25 mouse cellular contexts compared by ENCODE assay signal in the genomic region with DNA sequence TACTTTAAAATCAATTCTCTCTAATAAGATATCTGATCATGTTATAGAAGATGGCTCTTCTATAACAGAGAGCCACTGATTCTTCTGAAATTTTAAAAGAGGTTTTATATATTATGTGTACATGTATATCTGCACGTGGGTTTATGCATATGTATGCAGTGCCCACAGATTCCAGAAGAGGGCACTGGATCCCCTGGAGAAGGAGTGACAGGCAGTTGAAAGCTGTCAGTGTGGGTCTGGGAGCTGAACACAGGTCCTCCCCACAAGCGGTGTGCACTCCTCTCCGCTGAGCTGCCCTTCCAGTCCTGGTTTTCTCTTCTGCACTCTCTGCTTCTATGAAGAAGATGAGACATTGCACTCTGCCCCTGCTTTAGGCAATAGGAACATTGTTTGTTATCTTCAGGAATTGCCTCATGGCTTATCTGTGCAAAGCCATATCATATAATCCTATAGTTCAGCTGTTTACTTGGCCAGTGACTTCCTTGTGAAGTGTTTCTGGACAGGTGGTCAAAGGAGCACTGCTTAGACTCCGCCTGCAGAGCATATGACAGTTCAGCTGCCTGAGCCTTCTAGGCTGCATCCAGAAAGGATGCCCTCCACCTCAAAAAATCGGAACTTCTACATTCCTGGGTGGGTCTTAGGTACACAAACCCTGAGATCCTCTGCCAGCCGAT.
DNase-seq lines count a peak whose midpoint lies in the region; ATAC-seq and TF ChIP-seq lines count a peak whose summit lies in the region.
"Had no signal": no experiment of that assay in that cellular context is flagged by ENCODE, and none has a peak within 500 bp of the region (broad histone marks: within the 10 kb centered on the region; RNA-seq: fewer than 3 reads in every experiment).

No protein-coding gene starts in this region.

- H3K4me3 ChIP-seq in liver, embryonic 14.5 days (ENCODE audit: insufficient read depth in 1 of 2, low read depth in 2 of 2, low read length in 2 of 2), result no peak overlapping the region
- no peak overlapping the region for H3K4me3 ChIP-seq in liver, embryonic 11.5 days (ENCODE audit: low read depth, low read length)
- no peak overlapping the region for H3K4me3 ChIP-seq in MEL (ENCODE audit: control insufficient read depth in 1 of 2, insufficient read depth in 1 of 2, low read depth in 2 of 2, low read length in 2 of 2)
- H3K4me3 ChIP-seq in stomach, embryonic 15.5 days (replicated peaks), result no peak overlapping the region
- H3K4me3 ChIP-seq: embryonic facial prominence, embryonic 12.5 days; erythroblast, embryonic 14.5 days; left cerebral cortex, adult 2 months; liver, embryonic 13.5 days; megakaryocyte, embryonic 14.5 days; midbrain, embryonic 15.5 days; neural tube, embryonic 15.5 days had no signal

- 80% methylated on average over 6 of the region's 6 CpGs for WGBS in liver, embryonic 14.5 days (ENCODE audit: insufficient replicate concordance)
- 85% methylated on average over 6 of the region's 6 CpGs for WGBS in liver, embryonic 11.5 days
- WGBS in stomach, embryonic 15.5 days, result 87% methylated on average over 6 of the region's 6 CpGs

- H3K79me2 ChIP-seq in MEL (ENCODE audit: control insufficient read depth, insufficient read depth, low read length, poor library complexity), result no peaks in the 10 kb centered on the region

- TF ChIP-seq EP300 in liver, embryonic 14.5 days (IDR thresholded peaks at IDR 0.05; ENCODE audit: low read depth), result no peak
- no peak for TF ChIP-seq EP300 in MEL (IDR thresholded peaks at IDR 0.05; ENCODE audit: low read depth in 1 of 2, low read length in 2 of 2)

- no peaks in the 10 kb centered on the region for H3K27me3 ChIP-seq in liver, embryonic 14.5 days (ENCODE audit: control insufficient read depth, insufficient read depth, low read length)
- H3K27me3 ChIP-seq in liver, embryonic 11.5 days (replicated peaks; ENCODE audit: control insufficient read depth, insufficient read depth, low read length), result no peaks in the 10 kb centered on the region
- no peaks in the 10 kb centered on the region for H3K27me3 ChIP-seq in MEL (ENCODE audit: control insufficient read depth in 1 of 2, insufficient read depth in 2 of 2, low read length in 2 of 2)
- no peaks in the 10 kb centered on the region for H3K27me3 ChIP-seq in stomach, embryonic 15.5 days (replicated peaks)
- H3K27me3 ChIP-seq: embryonic facial prominence, embryonic 12.5 days; liver, embryonic 13.5 days; megakaryocyte, embryonic 14.5 days; midbrain, embryonic 15.5 days; neural tube, embryonic 15.5 days had no signal

- no peaks in the 10 kb centered on the region for H3K4me1 ChIP-seq in liver, embryonic 14.5 days (replicated peaks; ENCODE audit: control insufficient read depth in 2 of 2, insufficient read depth in 2 of 2, low read length in 1 of 2)
- H3K4me1 ChIP-seq in liver, embryonic 11.5 days (replicated peaks; ENCODE audit: control insufficient read depth, insufficient read depth, low read length), result no peaks in the 10 kb centered on the region
- H3K4me1 ChIP-seq in MEL (ENCODE audit: control insufficient read depth in 1 of 2, insufficient read depth in 2 of 2, low read length in 2 of 2), result no peaks in the 10 kb centered on the region
- 0 out of 2 replicates have a peak, but pooled peaks cover 9% of the 10 kb centered on the region for H3K4me1 ChIP-seq in stomach, embryonic 15.5 days
- H3K4me1 ChIP-seq: liver, embryonic 13.5 days; megakaryocyte, embryonic 14.5 days; midbrain, embryonic 15.5 days; neural tube, embryonic 15.5 days had no signal

- peak; percentile 28; the same call in 1 of the 2 replicates for TF ChIP-seq CTCF in liver, embryonic 14.5 days (IDR thresholded peaks at IDR 0.05; ENCODE audit: low read depth)
- peak in 1 of 3 experiments; percentile 26; a peak in 2 of 6 replicates for TF ChIP-seq CTCF in MEL (IDR thresholded peaks at IDR 0.05 in 2 of 3, conservative IDR thresholded peaks at IDR 0.05 in 1 of 3; ENCODE audit: control insufficient read depth in 1 of 3, insufficient read depth in 1 of 3, low read depth in 2 of 3, low read length in 3 of 3, poor library complexity in 1 of 3, severe bottlenecking in 1 of 3)

- TF ChIP-seq POLR2A in MEL (IDR thresholded peaks at IDR 0.05; ENCODE audit: control insufficient read depth in 1 of 2, insufficient read depth in 1 of 2, low read depth in 1 of 2, low read length in 2 of 2, poor library complexity in 1 of 2), result no peak

- no peak overlapping the region for H3K27ac ChIP-seq in liver, embryonic 14.5 days
- no peak overlapping the region for H3K27ac ChIP-seq in liver, embryonic 11.5 days (ENCODE audit: low read depth, low read length)
- H3K27ac ChIP-seq in MEL (ENCODE audit: control insufficient read depth, low read depth, low read length), result no peak overlapping the region
- H3K27ac ChIP-seq in stomach, embryonic 15.5 days, result peak overlapping the region; percentile 26; the same call in 1 of the 2 replicates
- H3K27ac ChIP-seq: embryonic facial prominence, embryonic 12.5 days; hindbrain, embryonic 14.5 days; left cerebral cortex, adult 2 months; liver, embryonic 13.5 days; midbrain, embryonic 15.5 days; neural tube, embryonic 15.5 days had no signal

- DNase-seq in liver, embryonic 14.5 days (ENCODE audit: low read depth in 3 of 3, low spot score in 3 of 3), result no peak
- DNase-seq in liver, embryonic 11.5 days (ENCODE audit: low spot score), result no peak
- DNase-seq in MEL (ENCODE audit: low read depth, low spot score) (peak; percentile 12), ZHBTc4 (ENCODE audit: low read depth, low spot score) (peak; percentile 32)
- no peak for DNase-seq in right cerebral cortex, postnatal 36 days (ENCODE audit: low spot score in 2 of 2)
- DNase-seq: adrenal gland, postnatal 36 days; cerebellum, adult 8-10 months; heart, postnatal 10 days; kidney, adult 11 months; kidney, postnatal 10 days; liver, embryonic 13.5 days; lung, postnatal 14 days; right cerebral cortex, postnatal 25 days; thymus, postnatal 36 days had no signal

- H3K9ac ChIP-seq in liver, embryonic 14.5 days (replicated peaks), result no peak overlapping the region
- H3K9ac ChIP-seq in liver, embryonic 11.5 days (ENCODE audit: low read depth, low read length), result no peak overlapping the region
- no peak overlapping the region for H3K9ac ChIP-seq in MEL (ENCODE audit: control insufficient read depth, low read depth, low read length, poor library complexity, severe bottlenecking)
- H3K9ac ChIP-seq in stomach, embryonic 15.5 days, result no peak overlapping the region
- H3K9ac ChIP-seq: embryonic facial prominence, embryonic 12.5 days; hindbrain, embryonic 14.5 days; liver, embryonic 13.5 days; midbrain, embryonic 15.5 days; neural tube, embryonic 15.5 days had no signal

- TF ChIP-seq RAD21 in MEL (IDR thresholded peaks at IDR 0.05; ENCODE audit: low read depth, low read length), result peak; percentile 6

- no peaks in the 10 kb centered on the region; the same call in 1 of the 2 replicates for H3K9me3 ChIP-seq in liver, embryonic 14.5 days (ENCODE audit: control insufficient read depth, low read length)
- H3K9me3 ChIP-seq in liver, embryonic 11.5 days (ENCODE audit: control insufficient read depth, low read length), result 0 out of 2 replicates have a peak, but pooled peaks cover 3% of the 10 kb centered on the region
- no peaks in the 10 kb centered on the region for H3K9me3 ChIP-seq in MEL (replicated peaks; ENCODE audit: insufficient read depth, low read length)
- H3K9me3 ChIP-seq in stomach, embryonic 15.5 days, result no peaks in the 10 kb centered on the region
- H3K9me3 ChIP-seq: midbrain, embryonic 15.5 days; neural tube, embryonic 15.5 days had no signal

- no peak overlapping the region for H3K4me2 ChIP-seq in liver, embryonic 14.5 days (ENCODE audit: low read depth)
- H3K4me2 ChIP-seq in liver, embryonic 11.5 days, result no peak overlapping the region
- no peak overlapping the region for H3K4me2 ChIP-seq in stomach, embryonic 15.5 days
- H3K4me2 ChIP-seq: embryonic facial prominence, embryonic 12.5 days; heart, embryonic 11.5 days; hindbrain, embryonic 14.5 days; liver, embryonic 13.5 days; midbrain, embryonic 15.5 days; neural tube, embryonic 15.5 days had no signal

- no peak for ATAC-seq in liver, embryonic 14.5 days (ENCODE audit: insufficient read depth)
- no peak for ATAC-seq in liver, embryonic 11.5 days (replicated peaks; ENCODE audit: low FRiP score)
- no peak for ATAC-seq in stomach, embryonic 15.5 days (ENCODE audit: insufficient read depth, low FRiP score, low read depth)
- no peak for ATAC-seq in granulocyte monocyte progenitor cell, adult 5-6 weeks (replicated peaks; ENCODE audit: poor library complexity, severe bottlenecking)
- ATAC-seq: forebrain, embryonic 14.5 days; midbrain, embryonic 15.5 days had no signal

- H3K36me3 ChIP-seq in liver, embryonic 14.5 days (replicated peaks; ENCODE audit: control insufficient read depth, insufficient read depth, low read depth), result no peaks in the 10 kb centered on the region
- no peaks in the 10 kb centered on the region for H3K36me3 ChIP-seq in liver, embryonic 11.5 days (ENCODE audit: control insufficient read depth, insufficient read depth, low read length)
- H3K36me3 ChIP-seq in MEL (ENCODE audit: control insufficient read depth in 1 of 2, insufficient read depth in 2 of 2, low read length in 2 of 2), result no peaks in the 10 kb centered on the region
- H3K36me3 ChIP-seq in stomach, embryonic 15.5 days, result no peaks in the 10 kb centered on the region
- H3K36me3 ChIP-seq: embryonic facial prominence, embryonic 12.5 days; liver, embryonic 13.5 days; midbrain, embryonic 15.5 days; neural tube, embryonic 15.5 days had no signal

TF ChIP-seq in MEL, 35 proteins besides CTCF, POLR2A, EP300 and RAD21:
- TF ChIP-seq ZMIZ1 (IDR thresholded peaks at IDR 0.05; ENCODE audit: low read depth, low read length) (no peak), HCFC1 (IDR thresholded peaks at IDR 0.05; ENCODE audit: low read depth, low read length) (no peak), E2F4 (IDR thresholded peaks at IDR 0.05; ENCODE audit: borderline replicate concordance, low read depth, low read length) (no peak), UBTF (IDR thresholded peaks at IDR 0.05; ENCODE audit: borderline replicate concordance, insufficient read depth, low read depth, low read length) (no peak), SMC3 (IDR thresholded peaks at IDR 0.05; ENCODE audit: low read depth, low read length) (0 out of 2 replicates have a peak, but pooled peaks have one; percentile 15)

Comparison
In these comparisons a context has a peak if more than half of its experiments do, and no peak if none do; other contexts are left out.
1. DNase-seq: peak in MEL (single experiment) and ZHBTc4 (single experiment); none in liver, embryonic 14.5 days (0 of 3), liver, embryonic 11.5 days (single experiment) and right cerebral cortex, postnatal 36 days (0 of 2).